Mouse (Mus musculus) cerebellum, postnatal 36 days (tissue): ENCODE measurements around the gene Gimap5.

ENCODE experiments used
- DNase-seq, 2 experiments: peaks; one replicate each; pipeline ENCODE4 v3.0.0; 2021 to 2022; ENCODE audit warnings: mixed read lengths in 2 of 2

Gene Gimap5

GRCm38 (mm10) chr6:48745959-48746889, at the start of gene Gimap5:
TSS of gene Gimap5 (plus strand) at chr6:48746197.
- DNase-seq, result no peak

DNA sequence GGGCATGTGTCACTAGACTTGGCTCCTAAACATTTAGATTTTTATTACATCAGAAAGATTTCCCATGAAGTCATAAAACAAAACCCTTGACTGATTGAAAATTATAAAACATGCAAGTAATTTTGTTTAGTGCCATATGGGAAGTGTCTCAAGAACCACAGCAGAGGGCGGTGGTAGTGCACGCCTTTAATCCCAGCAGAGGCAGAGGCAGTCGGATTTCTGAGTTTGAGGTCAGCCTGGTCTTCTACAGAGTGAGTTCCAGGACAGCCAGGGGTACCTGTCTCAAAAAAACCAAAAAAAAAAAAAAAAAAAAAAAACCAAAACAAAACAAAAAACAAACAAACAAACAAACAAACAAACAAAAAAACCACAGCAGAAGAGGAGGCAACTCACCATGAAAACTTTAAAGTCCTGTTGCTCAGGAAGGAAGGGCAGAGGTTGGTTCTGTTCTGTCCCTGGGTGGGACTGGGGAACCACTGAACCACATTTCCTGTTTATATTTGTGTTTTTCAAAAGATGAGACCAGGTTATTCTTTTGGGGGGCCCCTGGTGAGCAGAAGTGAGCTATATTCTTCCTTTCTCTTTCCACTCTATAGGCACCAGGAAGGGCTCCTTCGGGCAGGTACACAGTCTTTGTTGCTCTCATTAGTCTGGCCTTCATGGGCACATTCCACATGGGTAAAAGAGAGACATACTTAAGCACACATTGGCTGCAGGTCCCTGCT, 49.0 kb upstream of the Gimap5 start:
- DNase-seq, result no peak

DNA sequence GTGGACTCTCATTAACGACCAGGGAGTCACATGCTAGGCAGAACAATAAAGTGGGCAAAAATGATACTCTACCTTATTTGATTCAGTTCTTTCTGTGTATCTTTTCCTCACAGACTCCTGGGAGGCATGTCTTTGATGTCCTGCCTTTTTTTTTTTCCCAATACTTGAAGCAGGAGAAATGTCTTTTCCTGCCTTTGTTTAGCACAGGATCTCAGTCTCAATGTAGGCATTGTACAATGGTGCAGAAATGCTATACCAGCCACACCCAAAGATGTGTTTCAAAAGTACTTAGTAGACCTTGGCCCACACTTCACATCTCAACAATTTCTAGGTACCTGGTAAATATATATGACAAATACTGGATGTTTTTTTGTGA, 48.5 kb upstream of the Gimap5 start:
- DNase-seq, result no peak

DNA sequence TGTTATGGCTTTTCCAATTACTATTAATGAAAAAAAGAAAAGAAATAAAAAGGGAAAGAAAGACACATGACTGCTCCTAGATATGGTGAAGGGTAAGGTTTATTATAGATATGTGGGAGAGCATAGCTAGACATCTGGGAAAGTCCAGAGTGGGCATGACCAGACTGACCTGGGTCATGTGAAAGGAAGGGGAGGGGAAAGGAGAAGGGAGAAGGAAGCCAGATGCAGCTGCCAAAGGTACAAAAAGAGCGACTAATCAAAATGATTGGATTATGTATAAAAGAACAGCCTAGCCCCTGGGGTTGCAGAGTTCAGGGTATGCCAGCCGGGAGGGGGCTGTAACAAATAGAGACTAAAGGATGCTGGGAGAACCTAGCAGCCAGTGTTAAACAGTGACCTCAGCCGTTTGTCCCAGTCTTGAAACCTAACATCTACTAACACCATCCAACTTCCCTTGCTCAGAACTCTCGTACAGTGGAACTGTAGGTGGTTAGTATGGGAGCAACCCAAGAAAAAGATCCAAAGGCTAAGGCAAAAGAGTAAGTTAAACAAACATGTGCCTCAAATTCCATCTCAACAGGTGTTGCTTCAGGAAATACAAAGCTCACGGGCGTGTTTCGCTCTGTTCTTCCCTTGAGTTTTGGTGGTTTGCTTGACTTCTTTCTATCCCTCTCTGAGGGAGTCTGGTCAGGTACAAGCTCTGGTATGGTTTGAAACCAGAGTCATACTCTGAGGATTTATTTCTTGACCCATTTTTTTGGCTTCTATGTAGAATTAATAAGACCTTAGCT, 47.7 kb upstream of the Gimap5 start:
- no peak for DNase-seq

- DNase-seq, result no peak
Observed at GRCm38 (mm10) chr6:48698888-48699287, 47.1 kb upstream of the Gimap5 start.

- DNase-seq, result no peak
Observed at GRCm38 (mm10) chr6:48700251-48701075, 45.5 kb upstream of the Gimap5 start.

DNA sequence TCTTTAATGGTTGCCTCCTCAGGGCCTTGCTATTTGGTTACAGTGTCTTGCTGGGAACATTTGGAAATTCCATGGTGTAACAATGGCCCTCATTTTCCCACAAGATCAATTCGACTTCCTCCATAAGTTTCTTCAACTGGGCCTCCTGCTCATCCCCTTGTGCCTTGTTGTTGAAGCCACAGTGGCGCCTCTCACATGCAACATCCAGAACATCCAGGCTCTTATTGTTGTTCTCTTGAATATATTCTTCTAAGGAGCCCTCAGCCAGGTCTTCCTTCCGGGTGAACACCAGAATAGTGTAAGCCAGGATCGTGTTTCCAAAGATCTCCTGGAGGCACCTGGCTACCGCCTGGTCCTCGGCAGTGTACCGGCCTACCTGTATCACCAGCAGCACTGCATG, 43.9 kb upstream of the Gimap5 start:
- no peak for DNase-seq

DNA sequence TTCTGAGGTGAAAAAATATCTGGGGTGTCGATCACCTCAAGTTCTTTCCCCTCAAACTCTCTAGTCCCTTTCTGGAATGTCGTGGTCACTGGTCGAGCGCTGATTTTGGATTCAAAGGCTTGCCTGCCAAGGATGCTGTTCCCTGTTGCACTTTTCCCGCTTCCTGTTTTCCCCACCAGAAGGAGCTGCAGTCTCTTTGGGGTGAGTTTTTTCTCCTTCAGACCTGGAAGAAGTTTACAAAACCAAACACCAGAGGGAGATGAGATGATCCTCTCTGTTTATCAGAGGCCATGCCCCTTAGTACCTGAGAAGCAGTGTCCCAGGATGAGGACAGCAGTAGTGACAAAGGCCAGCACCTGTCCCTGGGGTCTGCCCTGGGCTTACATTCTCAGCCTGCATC, 43.4 kb upstream of the Gimap5 start:
- no peak for DNase-seq

GRCm38 (mm10) chr6:48704146-48704545, 41.9 kb upstream of the Gimap5 start:
- DNase-seq, result no peak

GRCm38 (mm10) chr6:48706130-48706529, 39.9 kb upstream of the Gimap5 start:
- no peak for DNase-seq

DNA sequence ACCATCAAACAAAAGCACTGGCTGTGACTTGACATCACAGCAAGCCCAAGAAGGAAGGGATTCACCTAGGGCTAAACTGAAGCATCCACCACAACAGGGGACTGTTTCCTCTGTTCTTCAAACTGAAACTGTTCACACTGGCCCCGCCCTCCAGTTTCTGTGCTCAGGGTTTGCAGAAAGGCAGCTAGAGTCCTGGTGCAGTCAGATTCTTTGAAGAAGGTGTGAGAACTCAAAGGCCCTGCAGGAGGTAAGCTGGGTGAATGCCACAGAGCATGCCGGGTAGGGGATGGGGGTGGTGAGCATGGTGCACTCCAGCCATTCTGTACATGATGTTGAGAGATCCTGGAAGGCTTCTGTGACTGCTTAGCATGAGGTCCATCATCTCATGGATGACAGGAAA, 27.5 kb upstream of the Gimap5 start, which contains the start of the genes Gm28053 and Gimap7:
Gm28053 (plus strand) TSS at position 153 of the 400 bp plus-strand sequence.
Gimap7 (plus strand) TSS at position 167 of the 400 bp plus-strand sequence.
- no peak for DNase-seq

- no peak for DNase-seq
Observed at GRCm38 (mm10) chr6:48720326-48720725, 25.7 kb upstream of the Gimap5 start.

GRCm38 (mm10) chr6:48723468-48723867, 22.5 kb upstream of the Gimap5 start:
- no peak for DNase-seq

DNA sequence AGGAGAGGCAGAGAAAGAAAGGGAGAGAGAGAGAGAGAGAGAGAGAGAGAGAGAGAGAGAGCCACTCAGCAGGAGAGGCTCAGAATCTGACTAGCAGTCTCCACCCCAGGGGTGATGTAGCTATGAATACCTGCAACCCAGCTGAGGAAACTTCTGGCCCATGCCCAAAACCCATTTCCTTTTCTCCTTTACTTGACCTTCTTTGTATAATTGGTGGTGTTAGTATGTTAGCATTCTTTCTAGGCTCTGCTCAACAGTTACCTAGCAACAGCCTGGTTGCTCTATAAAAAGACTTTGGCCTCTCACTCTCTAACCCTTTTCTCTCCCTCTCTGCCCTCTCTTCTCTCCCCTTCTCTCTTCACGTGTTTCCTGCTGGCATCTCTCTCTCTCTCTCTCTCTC, 20.5 kb upstream of the Gimap5 start:
- DNase-seq, result no peak

DNA sequence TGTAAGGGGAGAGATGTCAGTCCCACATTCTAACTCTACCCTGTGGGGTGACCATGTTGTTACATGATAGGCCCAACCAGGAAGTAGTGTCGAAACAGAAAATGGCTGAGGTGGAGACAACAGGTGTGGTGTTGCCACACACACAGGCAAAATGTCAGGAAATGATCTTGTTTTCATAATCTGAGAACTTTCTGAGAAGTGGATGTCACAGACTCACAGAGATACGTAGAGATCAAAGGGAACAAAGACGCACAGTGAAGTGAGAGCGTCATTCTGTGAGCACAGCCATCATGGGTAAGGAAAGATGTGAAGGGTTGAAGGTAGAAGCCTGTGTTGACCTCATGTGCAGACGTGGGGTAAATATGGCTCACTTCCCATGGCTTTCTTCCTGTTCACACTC, 18.2 kb upstream of the Gimap5 start:
- DNase-seq, result no peak

GRCm38 (mm10) chr6:48732864-48733304, 13.1 kb upstream of the Gimap5 start:
- DNase-seq, result no peak

DNA sequence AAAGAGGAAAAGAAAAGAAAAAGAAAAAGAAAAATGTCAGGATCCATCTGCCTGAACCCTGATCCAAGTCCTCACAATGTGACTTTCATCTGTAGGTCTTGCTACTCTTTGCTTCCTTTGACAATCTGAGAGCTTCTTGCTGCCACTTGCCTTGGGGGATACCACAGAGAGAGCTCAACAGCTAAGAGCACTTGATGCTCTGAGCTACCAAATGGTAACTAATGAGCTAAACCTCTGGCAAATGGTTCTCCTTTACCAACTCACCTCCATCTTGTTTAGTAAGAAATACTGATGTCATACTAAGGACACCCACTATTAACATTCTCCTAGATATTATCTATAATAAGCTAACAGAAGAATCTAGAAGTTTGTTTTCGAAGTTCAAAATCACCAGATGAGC, 12.3 kb upstream of the Gimap5 start:
- DNase-seq, result no peak

DNA sequence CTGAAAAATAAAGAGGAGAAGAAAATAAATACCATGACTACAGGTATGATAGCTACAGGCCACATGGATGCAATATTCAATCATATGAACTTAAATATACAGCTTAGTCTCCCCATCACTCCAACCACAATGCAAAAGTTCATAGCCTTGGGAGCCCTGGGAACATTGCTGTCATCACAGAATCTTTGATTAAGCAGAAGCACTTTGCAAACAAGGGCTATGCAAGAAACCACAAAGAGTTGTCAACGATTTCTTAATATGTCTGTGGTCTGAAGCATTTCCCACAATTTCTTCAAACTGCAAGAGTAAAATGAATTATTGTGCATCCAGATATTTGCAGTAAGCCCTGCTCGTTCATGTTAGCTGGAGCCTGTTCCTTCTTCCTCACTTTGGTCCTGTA, 8.9 kb upstream of the Gimap5 start:
- DNase-seq, result no peak

GRCm38 (mm10) chr6:48737688-48738087, 8.3 kb upstream of the Gimap5 start:
- no peak for DNase-seq

GRCm38 (mm10) chr6:48738961-48739779, 6.8 kb upstream of the Gimap5 start, which contains the start of gene Gimap1:
TSS of gene Gimap1 (plus strand) at chr6:48739054.
- DNase-seq, result no peak

GRCm38 (mm10) chr6:48739780-48740055, 6.3 kb upstream of the Gimap5 start:
- DNase-seq, result no peak
